Mouse (Mus musculus) megakaryocyte, embryonic 14.5 days (primary cell): ENCODE data around the gene Rad17. TPM values are rescaled to one million over a fixed set of nuclear protein-coding genes. Genes with fewer than 3 reads are reported as not detected.

ENCODE experiments used
- H3K27me3 ChIP-seq: replicated peaks from 2 replicates; pipeline ENCODE3; 2012; ENCODE audit warnings: inconsistent platforms
- H3K36me3 ChIP-seq: replicated peaks from 2 replicates; pipeline ENCODE3; 2012; ENCODE audit warnings: low read length, inconsistent platforms, mixed read lengths
- H3K4me1 ChIP-seq: 2 replicates; pipeline ENCODE4 v1.6.1; 2012; ENCODE audit warnings: inconsistent platforms
- H3K4me3 ChIP-seq: replicated peaks from 2 replicates; pipeline ENCODE3; 2012; ENCODE audit warnings: moderate library complexity, mild to moderate bottlenecking, inconsistent platforms
- H3K9me3 ChIP-seq: 2 replicates; pipeline ENCODE4 v1.6.1; 2012; ENCODE audit warnings: inconsistent platforms
- FLI1 ChIP-seq: IDR thresholded peaks from 2 replicates; pipeline ENCODE4 v1.6.1; 2012; ENCODE audit warnings: low read length, inconsistent platforms, mixed read lengths
- GATA1 ChIP-seq: IDR thresholded peaks from 3 replicates; pipeline ENCODE4 v1.6.1; 2012; ENCODE audit warnings: mixed read lengths, low read length, inconsistent platforms, borderline replicate concordance
- polyA plus RNA-seq: library from polyadenylated mRNA; stranded (reverse); fragments of >175 nt; gene quantifications from 2 replicates; pipeline ENCODE4 v1.2.3, GENCODE M21; 2012; ENCODE audit warnings: low replicate concordance; ENCODE audit not compliant: insufficient read depth

The Rad17 gene
- polyA plus RNA-seq, 1 experiment: 17.2 TPM

- Histone ChIP-seq H3K27me3 (no peaks in the 10 kb centered on the region), H3K36me3 (peaks cover 43% of the 10 kb centered on the region), H3K4me3 (peak within 1 kb of the TSS; percentile 91), H3K4me1 (peaks cover 21% of the 10 kb centered on the region), H3K9me3 (no peaks in the 10 kb centered on the region)
- TF ChIP-seq GATA1 (no peak), FLI1 (no peak)
Measured at GRCm38 (mm10) chr13:100616181-100617087, 34.4 kb downstream of the Rad17 start, which contains the start of gene Marveld2. Marveld2 (minus strand) TSS chr13:100616971.

- peaks cover 25% of the 10 kb centered on the region for H3K4me1 ChIP-seq
- H3K9me3 ChIP-seq: peaks cover 3% of the 10 kb centered on the region
- H3K27me3 ChIP-seq: no peaks in the 10 kb centered on the region
- H3K4me3 ChIP-seq: no peak overlapping the region
- H3K36me3 ChIP-seq: peaks cover 20% of the 10 kb centered on the region
- TF ChIP-seq FLI1: no peak
Measured at GRCm38 (mm10) chr13:100612903-100613302, 37.9 kb downstream of the Rad17 start.

GRCm38 (mm10) chr13:100612251-100612650 is 38.6 kb downstream of the Rad17 start:
- Histone ChIP-seq H3K9me3 (peaks cover 8% of the 10 kb centered on the region), H3K27me3 (no peaks in the 10 kb centered on the region), H3K36me3 (peaks cover 19% of the 10 kb centered on the region), H3K4me3 (no peak overlapping the region), H3K4me1 (peaks cover 20% of the 10 kb centered on the region)
- TF ChIP-seq FLI1: no peak
- no peak for TF ChIP-seq GATA1

- no peaks in the 10 kb centered on the region for H3K27me3 ChIP-seq
- peaks cover 10% of the 10 kb centered on the region for H3K4me1 ChIP-seq
- no peak overlapping the region for H3K4me3 ChIP-seq
- H3K36me3 ChIP-seq: peaks cover 17% of the 10 kb centered on the region
- peaks cover 8% of the 10 kb centered on the region for H3K9me3 ChIP-seq
- no peak for TF ChIP-seq FLI1
- TF ChIP-seq GATA1: no peak
Measured at GRCm38 (mm10) chr13:100611266-100611665, 39.6 kb downstream of the Rad17 start.

GRCm38 (mm10) chr13:100607756-100608155 is 43.1 kb downstream of the Rad17 start:
- H3K4me1 ChIP-seq: peaks cover 4% of the 10 kb centered on the region; the same call in 1 of the 2 replicates
- peaks cover 8% of the 10 kb centered on the region for H3K9me3 ChIP-seq
- H3K36me3 ChIP-seq: peaks cover 17% of the 10 kb centered on the region
- H3K27me3 ChIP-seq: no peaks in the 10 kb centered on the region
- H3K4me3 ChIP-seq: no peak overlapping the region
- no peak for TF ChIP-seq GATA1
- TF ChIP-seq FLI1: no peak

- TF ChIP-seq GATA1: no peak
- no peak for TF ChIP-seq FLI1
- H3K36me3 ChIP-seq: peaks cover 6% of the 10 kb centered on the region
Measured at GRCm38 (mm10) chr13:100605845-100606244, 45.0 kb downstream of the Rad17 start.

GRCm38 (mm10) chr13:100603738-100604095 is 47.1 kb downstream of the Rad17 start:
- Histone ChIP-seq H3K4me3 (no peak overlapping the region), H3K4me1 (no peaks in the 10 kb centered on the region), H3K36me3 (peaks cover 6% of the 10 kb centered on the region), H3K27me3 (no peaks in the 10 kb centered on the region), H3K9me3 (peaks cover 8% of the 10 kb centered on the region)
- no peak for TF ChIP-seq FLI1
- no peak for TF ChIP-seq GATA1

More at GRCm38 (mm10) chr13:100605845-100606244, 45.0 kb downstream of the Rad17 start:
- no peaks in the 10 kb centered on the region for H3K27me3 ChIP-seq
- no peak overlapping the region for H3K4me3 ChIP-seq
- H3K4me1 ChIP-seq: no peaks in the 10 kb centered on the region
- H3K9me3 ChIP-seq: peaks cover 8% of the 10 kb centered on the region

- peaks cover 8% of the 10 kb centered on the region for H3K9me3 ChIP-seq
- peaks cover 6% of the 10 kb centered on the region for H3K36me3 ChIP-seq
- H3K4me1 ChIP-seq: no peaks in the 10 kb centered on the region
- H3K27me3 ChIP-seq: no peaks in the 10 kb centered on the region
- no peak for TF ChIP-seq FLI1
- no peak for TF ChIP-seq GATA1
- no peak overlapping the region for H3K4me3 ChIP-seq
Measured at GRCm38 (mm10) chr13:100603031-100603737, 47.7 kb downstream of the Rad17 start.

GRCm38 (mm10) chr13:100602239-100602902 is 48.5 kb downstream of the Rad17 start:
- Histone ChIP-seq H3K27me3 (no peaks in the 10 kb centered on the region), H3K9me3 (no peaks in the 10 kb centered on the region), H3K4me3 (no peak overlapping the region), H3K4me1 (no peaks in the 10 kb centered on the region), H3K36me3 (no peaks in the 10 kb centered on the region)
- TF ChIP-seq FLI1: no peak
- no peak for TF ChIP-seq GATA1
